Mouse (Mus musculus): ENCODE measurements around the gene Rdh16f2. TPM values are rescaled to one million over a fixed set of nuclear protein-coding genes. Genes with fewer than 3 reads are reported as not detected.
"Not testable (repeated sequence)": the region's sequence is repeated elsewhere in the genome, so short reads cannot be mapped to it uniquely, and the experiment has no call there.

Gene Rdh16f2
- not detected in 2 replicates for polyA plus RNA-seq (2014; fragmentation: Nextera tagmentation; extraction: Ambion mirVana)

DNA sequence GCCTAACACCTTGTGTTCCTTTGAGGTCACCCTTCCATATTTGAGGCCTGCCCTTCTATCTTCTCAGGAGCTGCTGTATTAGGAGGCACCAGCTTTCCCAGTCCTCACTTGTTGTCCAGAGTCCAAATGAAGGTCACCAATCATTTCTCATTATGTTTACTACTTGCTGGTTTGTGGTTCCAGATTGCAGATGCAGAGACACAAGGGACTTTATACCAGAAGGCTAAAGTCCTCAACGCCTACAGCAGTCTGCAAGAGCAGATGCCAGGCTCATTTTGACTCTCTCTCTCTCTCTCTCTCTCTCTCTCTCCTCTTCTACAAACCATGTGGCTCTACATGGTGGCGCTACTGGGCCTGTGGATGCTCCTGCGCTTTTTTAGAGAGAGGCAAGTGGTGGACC, at the start of gene Rdh16f2:
Rdh16f2 (plus strand) TSS at position 243 of the 400 bp plus-strand sequence.
- Histone ChIP-seq H3K9me3 (ENCODE audit: control insufficient read depth, low read length) (peaks cover 8% of the 10 kb centered on the region; the same call in 1 of the 2 replicates), H3K4me1 (ENCODE audit: control insufficient read depth in 2 of 2, insufficient read depth in 2 of 2, low read length in 2 of 2) (no peaks in the 10 kb centered on the region), H3K4me2 (ENCODE audit: low read length) (no peak within 1 kb of the TSS), H3K9ac (ENCODE audit: low read length) (no peak within 1 kb of the TSS), H3K4me3 (ENCODE audit: control insufficient read depth in 1 of 2, insufficient read depth in 1 of 2, low read depth in 1 of 2, low read length in 2 of 2) (no peak within 1 kb of the TSS), H3K27me3 (ENCODE audit: control insufficient read depth, insufficient read depth, low read length) (no peaks in the 10 kb centered on the region), H3K27ac (replicated peaks in 1 of 2; ENCODE audit: control insufficient read depth in 1 of 2, insufficient read depth in 1 of 2, low read depth in 2 of 2, low read length in 2 of 2) (no peak within 1 kb of the TSS), H3K36me3 (ENCODE audit: control insufficient read depth, insufficient read depth, low read length) (no peaks in the 10 kb centered on the region)
- ATAC-seq (ENCODE audit: insufficient number of reproducible peaks, insufficient read depth, low FRiP score, low read depth), result no peak
- 78% methylated on average over 3 of the region's 3 CpGs for WGBS

DNA sequence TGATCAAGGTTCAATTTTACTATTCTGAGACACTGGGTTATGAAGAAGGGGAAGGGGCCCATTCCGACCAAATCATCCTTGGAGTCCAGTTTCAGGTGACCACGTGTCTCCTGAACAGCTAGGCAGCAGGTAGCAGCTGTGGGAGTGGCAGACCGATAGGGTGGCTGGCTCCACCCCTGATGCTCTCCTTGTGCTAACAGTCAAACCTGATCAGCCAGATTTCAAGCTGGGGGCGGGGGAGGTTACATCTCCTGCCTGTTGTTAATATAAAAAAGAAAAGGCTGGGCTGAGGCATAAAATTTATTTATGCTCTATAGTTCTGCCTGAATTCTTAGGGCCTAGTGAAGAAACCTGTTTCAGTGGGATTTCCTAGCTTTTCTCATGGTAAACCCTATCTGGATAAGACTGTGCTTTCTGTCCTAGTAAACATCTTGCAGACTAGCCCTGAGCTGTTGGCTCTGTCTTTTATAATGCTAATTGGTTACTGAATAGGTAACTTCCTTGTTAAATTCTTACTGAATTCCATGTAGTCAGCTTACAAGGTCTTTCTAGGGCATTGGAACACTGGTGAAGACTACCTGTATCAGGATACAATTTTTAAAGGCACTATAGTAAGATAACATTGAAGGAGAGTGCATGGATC, 48.9 kb upstream of the Rdh16f2 start:
- not testable (repeated sequence) for H3K27me3 ChIP-seq (ENCODE audit: control insufficient read depth, insufficient read depth, low read length); H3K4me3 ChIP-seq (ENCODE audit: control insufficient read depth in 1 of 2, insufficient read depth in 1 of 2, low read depth in 1 of 2, low read length in 2 of 2); H3K4me1 ChIP-seq (ENCODE audit: control insufficient read depth in 2 of 2, insufficient read depth in 2 of 2, low read length in 2 of 2); H3K9me3 ChIP-seq (ENCODE audit: control insufficient read depth, low read length); H3K27ac ChIP-seq (replicated peaks in 1 of 2; ENCODE audit: control insufficient read depth in 1 of 2, insufficient read depth in 1 of 2, low read depth in 2 of 2, low read length in 2 of 2); H3K4me2 ChIP-seq (ENCODE audit: low read length); ATAC-seq (ENCODE audit: insufficient number of reproducible peaks, insufficient read depth, low FRiP score, low read depth); H3K9ac ChIP-seq (ENCODE audit: low read length); H3K36me3 ChIP-seq (ENCODE audit: control insufficient read depth, insufficient read depth, low read length)
- 69% methylated on average over 4 of the region's 4 CpGs for WGBS

- not testable (repeated sequence) for ATAC-seq (ENCODE audit: insufficient number of reproducible peaks, insufficient read depth, low FRiP score, low read depth); H3K27ac ChIP-seq (replicated peaks in 1 of 2; ENCODE audit: control insufficient read depth in 1 of 2, insufficient read depth in 1 of 2, low read depth in 2 of 2, low read length in 2 of 2); H3K4me2 ChIP-seq (ENCODE audit: low read length); H3K36me3 ChIP-seq (ENCODE audit: control insufficient read depth, insufficient read depth, low read length); H3K4me1 ChIP-seq (ENCODE audit: control insufficient read depth in 2 of 2, insufficient read depth in 2 of 2, low read length in 2 of 2); H3K27me3 ChIP-seq (ENCODE audit: control insufficient read depth, insufficient read depth, low read length); H3K9me3 ChIP-seq (ENCODE audit: control insufficient read depth, low read length); H3K4me3 ChIP-seq (ENCODE audit: control insufficient read depth in 1 of 2, insufficient read depth in 1 of 2, low read depth in 1 of 2, low read length in 2 of 2); H3K9ac ChIP-seq (ENCODE audit: low read length)
- WGBS, result 72% methylated on average over 2 of the region's 2 CpGs
Observed at GRCm38 (mm10) chr10:127821806-127822205, 44.5 kb upstream of the Rdh16f2 start.

DNA sequence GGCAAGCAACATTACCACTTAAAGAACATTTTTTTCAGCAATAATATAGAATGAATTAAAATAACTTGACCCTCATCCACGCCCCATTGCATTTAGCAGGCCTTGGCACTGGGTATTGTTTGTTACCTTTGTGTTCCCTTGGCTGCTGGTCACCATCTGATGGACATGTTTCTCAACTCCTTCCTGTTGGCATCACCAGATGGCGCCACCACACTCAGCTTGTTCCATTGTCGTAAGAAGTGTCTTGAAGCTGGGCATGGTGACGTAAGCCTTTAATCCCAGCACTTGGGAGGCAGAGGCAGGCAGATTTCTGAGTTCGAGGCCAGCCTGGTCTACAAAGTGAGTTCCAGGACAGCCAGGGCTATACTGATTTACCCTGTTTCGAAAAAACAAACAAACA, 40.9 kb upstream of the Rdh16f2 start:
- peaks cover 6% of the 10 kb centered on the region; the same call in 1 of the 2 replicates for H3K9me3 ChIP-seq (ENCODE audit: control insufficient read depth, low read length)
- no peak for ATAC-seq (ENCODE audit: insufficient number of reproducible peaks, insufficient read depth, low FRiP score, low read depth)
- H3K27ac ChIP-seq (replicated peaks in 1 of 2; ENCODE audit: control insufficient read depth in 1 of 2, insufficient read depth in 1 of 2, low read depth in 2 of 2, low read length in 2 of 2), result no peak overlapping the region
- no peak overlapping the region for H3K4me2 ChIP-seq (ENCODE audit: low read length)
- H3K4me1 ChIP-seq (ENCODE audit: control insufficient read depth in 2 of 2, insufficient read depth in 2 of 2, low read length in 2 of 2), result no peaks in the 10 kb centered on the region
- H3K9ac ChIP-seq (ENCODE audit: low read length), result no peak overlapping the region
- H3K36me3 ChIP-seq (ENCODE audit: control insufficient read depth, insufficient read depth, low read length), result no peaks in the 10 kb centered on the region
- no peak overlapping the region for H3K4me3 ChIP-seq (ENCODE audit: control insufficient read depth in 1 of 2, insufficient read depth in 1 of 2, low read depth in 1 of 2, low read length in 2 of 2)
- H3K27me3 ChIP-seq (ENCODE audit: control insufficient read depth, insufficient read depth, low read length), result no peaks in the 10 kb centered on the region
- WGBS, result 74% methylated on average over 6 of the region's 6 CpGs

- 65% methylated on average over 3 of the region's 3 CpGs for WGBS
Observed at GRCm38 (mm10) chr10:127829121-127829520, 37.2 kb upstream of the Rdh16f2 start.

GRCm38 (mm10) chr10:127834186-127834585, 32.1 kb upstream of the Rdh16f2 start:
- not testable (repeated sequence) for H3K9ac ChIP-seq (ENCODE audit: low read length); H3K27me3 ChIP-seq (ENCODE audit: control insufficient read depth, insufficient read depth, low read length); H3K9me3 ChIP-seq (ENCODE audit: control insufficient read depth, low read length); H3K4me1 ChIP-seq (ENCODE audit: control insufficient read depth in 2 of 2, insufficient read depth in 2 of 2, low read length in 2 of 2); H3K4me3 ChIP-seq (ENCODE audit: control insufficient read depth in 1 of 2, insufficient read depth in 1 of 2, low read depth in 1 of 2, low read length in 2 of 2); H3K36me3 ChIP-seq (ENCODE audit: control insufficient read depth, insufficient read depth, low read length); ATAC-seq (ENCODE audit: insufficient number of reproducible peaks, insufficient read depth, low FRiP score, low read depth); H3K4me2 ChIP-seq (ENCODE audit: low read length); H3K27ac ChIP-seq (replicated peaks in 1 of 2; ENCODE audit: control insufficient read depth in 1 of 2, insufficient read depth in 1 of 2, low read depth in 2 of 2, low read length in 2 of 2)
- 86% methylated on average over 1 of the region's 1 CpGs for WGBS

More at GRCm38 (mm10) chr10:127829121-127829520, 37.2 kb upstream of the Rdh16f2 start:
- Histone ChIP-seq H3K27me3 (ENCODE audit: control insufficient read depth, insufficient read depth, low read length) (no peaks in the 10 kb centered on the region), H3K36me3 (ENCODE audit: control insufficient read depth, insufficient read depth, low read length) (no peaks in the 10 kb centered on the region), H3K4me2 (ENCODE audit: low read length) (no peak overlapping the region), H3K9ac (ENCODE audit: low read length) (no peak overlapping the region), H3K9me3 (ENCODE audit: control insufficient read depth, low read length) (0 out of 2 replicates have a peak, but pooled peaks cover 2% of the 10 kb centered on the region), H3K4me1 (ENCODE audit: control insufficient read depth in 2 of 2, insufficient read depth in 2 of 2, low read length in 2 of 2) (no peaks in the 10 kb centered on the region), H3K27ac (replicated peaks in 1 of 2; ENCODE audit: control insufficient read depth in 1 of 2, insufficient read depth in 1 of 2, low read depth in 2 of 2, low read length in 2 of 2) (no peak overlapping the region), H3K4me3 (ENCODE audit: control insufficient read depth in 1 of 2, insufficient read depth in 1 of 2, low read depth in 1 of 2, low read length in 2 of 2) (no peak overlapping the region)
- no peak for ATAC-seq (ENCODE audit: insufficient number of reproducible peaks, insufficient read depth, low FRiP score, low read depth)

GRCm38 (mm10) chr10:127835292-127835691, 31.0 kb upstream of the Rdh16f2 start:
- no peak overlapping the region for H3K4me2 ChIP-seq (ENCODE audit: low read length)
- no peak overlapping the region for H3K9ac ChIP-seq (ENCODE audit: low read length)
- no peaks in the 10 kb centered on the region for H3K36me3 ChIP-seq (ENCODE audit: control insufficient read depth, insufficient read depth, low read length)
- WGBS, result 67% methylated on average over 5 of the region's 5 CpGs
- no peak for ATAC-seq (ENCODE audit: insufficient number of reproducible peaks, insufficient read depth, low FRiP score, low read depth)
- H3K27me3 ChIP-seq (ENCODE audit: control insufficient read depth, insufficient read depth, low read length), result no peaks in the 10 kb centered on the region
- H3K27ac ChIP-seq (replicated peaks in 1 of 2; ENCODE audit: control insufficient read depth in 1 of 2, insufficient read depth in 1 of 2, low read depth in 2 of 2, low read length in 2 of 2), result no peak overlapping the region
- no peak overlapping the region for H3K4me3 ChIP-seq (ENCODE audit: control insufficient read depth in 1 of 2, insufficient read depth in 1 of 2, low read depth in 1 of 2, low read length in 2 of 2)
- no peaks in the 10 kb centered on the region for H3K9me3 ChIP-seq (ENCODE audit: control insufficient read depth, low read length)
- no peaks in the 10 kb centered on the region for H3K4me1 ChIP-seq (ENCODE audit: control insufficient read depth in 2 of 2, insufficient read depth in 2 of 2, low read length in 2 of 2)

DNA sequence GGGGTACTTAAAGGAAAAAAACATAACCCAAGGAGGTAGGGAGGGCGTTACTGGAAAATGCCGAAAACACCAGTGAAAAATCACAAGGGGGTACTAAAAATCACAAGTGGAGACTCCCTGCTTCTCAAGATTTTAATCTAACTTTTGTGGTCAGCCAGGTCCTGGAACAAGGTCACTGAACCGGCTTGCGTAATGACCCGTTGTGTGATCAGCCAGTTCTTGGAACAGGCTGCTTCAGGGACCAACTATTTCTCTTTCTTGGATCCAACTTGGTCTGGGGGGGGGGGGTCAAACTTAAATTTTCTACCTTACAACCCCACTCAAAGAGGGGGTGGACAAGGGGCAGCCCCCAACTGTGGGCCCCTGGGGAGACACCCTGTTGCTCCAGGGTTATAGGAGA, 28.5 kb upstream of the Rdh16f2 start:
- ATAC-seq (ENCODE audit: insufficient number of reproducible peaks, insufficient read depth, low FRiP score, low read depth); H3K27ac ChIP-seq (replicated peaks in 1 of 2; ENCODE audit: control insufficient read depth in 1 of 2, insufficient read depth in 1 of 2, low read depth in 2 of 2, low read length in 2 of 2); H3K4me3 ChIP-seq (ENCODE audit: control insufficient read depth in 1 of 2, insufficient read depth in 1 of 2, low read depth in 1 of 2, low read length in 2 of 2); H3K4me2 ChIP-seq (ENCODE audit: low read length); H3K4me1 ChIP-seq (ENCODE audit: control insufficient read depth in 2 of 2, insufficient read depth in 2 of 2, low read length in 2 of 2); H3K36me3 ChIP-seq (ENCODE audit: control insufficient read depth, insufficient read depth, low read length); H3K9me3 ChIP-seq (ENCODE audit: control insufficient read depth, low read length); H3K9ac ChIP-seq (ENCODE audit: low read length); H3K27me3 ChIP-seq (ENCODE audit: control insufficient read depth, insufficient read depth, low read length): not testable (repeated sequence)
- WGBS, result 87% methylated on average over 5 of the region's 5 CpGs
